Mouse (Mus musculus) gonadal fat pad, adult 2 months (tissue): ENCODE measurements around the gene Olfr195. TPM values are rescaled to one million over a fixed set of nuclear protein-coding genes. Genes with fewer than 3 reads are reported as not detected.
"Not testable (repeated sequence)": the region's sequence is repeated elsewhere in the genome, so short reads cannot be mapped to it uniquely, and the experiment has no call there.

Experiments used
- DNase-seq: peaks from one replicate; pipeline ENCODE4 v3.0.0-alpha.2; 2012; ENCODE audit warnings: low read depth
- polyA plus RNA-seq: library from polyadenylated mRNA; depleted of rRNA; stranded (reverse); fragments of >200 nt; gene quantifications from 2 replicates; pipeline ENCODE4 v1.2.3, GENCODE M21; 2012; rRNA removed

The Olfr195 gene
- polyA plus RNA-seq, result not detected in 2 replicates

- DNase-seq, result no peak
Measured at GRCm38 (mm10) chr16:59146746-59147145, at the start of gene Olfr195. Gene Olfr195, plus strand, starts transcription at chr16:59147046.

- no peak for DNase-seq
Measured at GRCm38 (mm10) chr16:59105312-59105711, 41.5 kb upstream of the Olfr195 start.

DNA sequence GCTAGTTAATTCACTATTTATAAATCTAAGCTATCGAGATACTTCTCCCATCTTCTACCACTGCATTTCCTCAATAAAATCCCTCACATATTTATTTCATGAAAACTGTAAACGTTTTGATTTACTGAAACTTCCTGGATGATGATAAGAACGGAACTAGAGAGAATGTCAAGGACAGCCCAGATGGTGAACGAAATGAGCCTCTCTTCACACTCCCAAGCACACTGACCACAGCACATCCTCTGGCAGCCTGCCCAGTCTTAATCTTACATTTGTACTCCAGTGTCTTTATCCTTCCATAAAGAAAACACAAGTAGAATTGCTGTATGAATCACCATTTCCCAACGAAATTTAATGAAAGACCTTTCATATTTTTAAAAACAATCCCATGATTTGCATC, 38.3 kb upstream of the Olfr195 start:
- not testable (repeated sequence) for DNase-seq

DNA sequence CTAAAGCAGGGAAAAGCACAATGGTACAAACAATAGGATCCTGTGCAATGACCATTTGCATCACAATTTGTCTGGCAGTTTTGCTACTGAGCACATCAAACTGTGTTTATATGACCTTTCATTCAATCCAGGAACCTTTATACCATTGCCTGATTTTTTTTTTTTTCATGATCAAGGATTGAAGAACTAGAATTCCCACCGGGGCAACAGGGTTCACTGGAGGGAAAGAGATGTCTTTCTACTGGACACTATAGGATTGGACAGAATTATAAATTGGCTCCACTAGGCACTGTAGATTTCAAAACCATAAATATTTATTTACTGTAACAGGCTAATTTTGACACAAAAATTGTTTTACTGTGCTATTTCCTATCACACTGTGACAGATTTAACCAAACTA, 35.1 kb upstream of the Olfr195 start, which contains the start of gene Olfr193:
Gene Olfr193, minus strand, starts transcription at position 101 of the 400 bp plus-strand sequence.
- DNase-seq, result no peak

DNA sequence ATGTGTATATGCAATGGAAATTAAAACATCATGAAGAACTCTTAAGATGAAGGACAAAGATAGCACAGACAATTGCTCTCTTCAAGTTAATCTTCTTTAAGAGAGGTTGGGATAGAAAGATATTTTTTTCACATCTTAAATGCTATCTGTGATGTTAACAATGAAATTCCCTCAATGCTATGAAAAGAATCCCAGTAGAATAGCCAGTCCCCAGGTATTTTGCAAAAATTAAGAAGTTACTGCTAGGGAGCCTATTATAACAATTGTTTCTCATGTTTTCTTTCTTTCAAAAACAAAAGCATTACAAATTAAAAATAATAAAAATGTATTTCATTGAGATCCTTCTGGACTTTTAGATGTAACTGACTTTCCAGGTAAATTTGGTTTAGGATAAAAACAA, 25.9 kb upstream of the Olfr195 start, which contains the start of gene Olfr194:
Gene Olfr194, minus strand, starts transcription at position 101 of the 400 bp plus-strand sequence.
- no peak for DNase-seq

- no peak for DNase-seq
Measured at GRCm38 (mm10) chr16:59130740-59131139, 16.1 kb upstream of the Olfr195 start.

DNA sequence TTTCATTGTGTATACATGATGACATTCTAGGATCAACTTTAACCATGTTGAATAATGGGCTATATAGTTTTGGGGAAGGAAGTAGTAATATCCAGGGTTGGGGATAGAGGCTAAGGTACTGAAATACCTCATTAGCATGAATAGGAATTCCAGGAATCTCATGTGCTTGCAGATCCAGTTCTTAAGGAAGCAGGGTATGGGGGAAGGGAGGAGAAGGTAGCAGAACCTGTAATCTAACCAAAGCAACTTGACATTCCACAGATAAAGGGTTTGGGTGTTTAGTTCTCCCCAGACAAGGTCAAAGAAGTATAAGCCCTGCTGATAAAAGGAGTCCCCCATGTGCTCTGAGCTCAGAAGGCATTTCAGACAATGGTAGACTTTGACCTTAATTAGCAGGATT, 5.7 kb upstream of the Olfr195 start:
- no peak for DNase-seq

- no peak for DNase-seq
Measured at GRCm38 (mm10) chr16:59151996-59152395, 5.2 kb downstream of the Olfr195 start.

- DNase-seq, result no peak
Measured at GRCm38 (mm10) chr16:59170354-59170753, 23.5 kb downstream of the Olfr195 start, which contains the start of gene Olfr196. Gene Olfr196, minus strand, starts transcription at chr16:59170454.

Other genes starting within 250 kb of the Olfr195 start
- gene Olfr181, start 218.3 kb upstream of the Olfr195 start, polyA plus RNA-seq, result not detected in 2 replicates
- not detected in 2 replicates for gene Olfr180, start 217.7 kb upstream of the Olfr195 start, polyA plus RNA-seq
- not detected in 2 replicates for gene Olfr183, start 151.7 kb upstream of the Olfr195 start, polyA plus RNA-seq
- gene Olfr186, start 116.8 kb upstream of the Olfr195 start, polyA plus RNA-seq, result not detected in 2 replicates
- gene Olfr187, start 107.3 kb upstream of the Olfr195 start, polyA plus RNA-seq, result not detected in 2 replicates
- gene Olfr190, start 69.0 kb upstream of the Olfr195 start, polyA plus RNA-seq, result not detected in 2 replicates
- gene Olfr191, start 57.2 kb upstream of the Olfr195 start, polyA plus RNA-seq, result not detected in 2 replicates
- gene Olfr193, start 35.2 kb upstream of the Olfr195 start, polyA plus RNA-seq, result not detected in 2 replicates
- gene Olfr194, start 26.0 kb upstream of the Olfr195 start, polyA plus RNA-seq, result not detected in 2 replicates
- gene Olfr196, start 23.4 kb downstream of the Olfr195 start, polyA plus RNA-seq, result not detected in 2 replicates
- not detected in 2 replicates for gene Olfr198, start 56.5 kb downstream of the Olfr195 start, polyA plus RNA-seq
- not detected in 2 replicates for gene Olfr199, start 72.7 kb downstream of the Olfr195 start, polyA plus RNA-seq
- not detected in 2 replicates for gene Olfr201, start 125.6 kb downstream of the Olfr195 start, polyA plus RNA-seq
- gene Olfr202, start 139.7 kb downstream of the Olfr195 start, polyA plus RNA-seq, result not detected in 2 replicates
- not detected in 2 replicates for gene Olfr203, start 151.8 kb downstream of the Olfr195 start, polyA plus RNA-seq
- not detected in 2 replicates for gene Olfr204, start 171.2 kb downstream of the Olfr195 start, polyA plus RNA-seq
- gene Olfr205, start 184.1 kb downstream of the Olfr195 start, polyA plus RNA-seq, result not detected in 2 replicates
- not detected in 2 replicates for gene Olfr206, start 202.2 kb downstream of the Olfr195 start, polyA plus RNA-seq
- gene Olfr209, start 216.9 kb downstream of the Olfr195 start, polyA plus RNA-seq, result not detected in 2 replicates